Mouse (Mus musculus): ENCODE data around the gene Ankdd1b.

GRCm38 (mm10) chr13:96414384-96414783, 56.6 kb downstream of the Ankdd1b start:
- TF ChIP-seq CTCF (IDR thresholded peaks at IDR 0.05; ENCODE audit: low read depth, low read length) (no peak), POLR2A (IDR thresholded peaks at IDR 0.05; ENCODE audit: extremely low read depth, insufficient read depth, low read length) (no peak)
